Mouse (Mus musculus) liver, postnatal 0 days (tissue): ENCODE measurements around the gene Wwox.

Experiments used
- CTCF ChIP-seq: sonication (generic); IDR thresholded peaks from 2 replicates; pipeline ENCODE4 v1.5.1; 2016; ENCODE audit warnings: antibody characterized with exemption, low read depth
- EP300 ChIP-seq: IDR thresholded peaks from 2 replicates; pipeline ENCODE4 v1.6.1; 2016; ENCODE audit warnings: antibody characterized with exemption, low read depth, mild to moderate bottlenecking

DNA sequence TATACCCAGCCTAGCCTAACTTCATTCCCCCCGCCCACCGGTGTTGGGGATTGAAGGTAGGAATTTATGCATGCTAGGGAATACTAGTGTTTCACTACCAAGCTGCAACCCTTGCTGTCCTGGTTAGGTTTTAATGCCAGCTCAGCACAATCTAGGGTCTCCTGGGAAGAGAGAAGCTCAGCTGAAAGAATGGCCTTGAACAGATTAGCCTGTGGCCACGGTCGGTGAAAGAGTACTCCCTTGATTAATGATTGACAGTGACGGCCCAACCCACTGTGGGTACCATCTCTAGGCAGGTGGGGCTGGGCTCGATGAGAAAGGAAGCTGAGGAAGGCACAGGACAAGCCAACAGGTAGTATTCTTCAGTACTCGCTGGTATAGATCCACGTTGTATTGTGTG is 40.3 kb downstream of the Wwox start:
- TF ChIP-seq CTCF (no peak), EP300 (no peak)
